In the genomic region with DNA sequence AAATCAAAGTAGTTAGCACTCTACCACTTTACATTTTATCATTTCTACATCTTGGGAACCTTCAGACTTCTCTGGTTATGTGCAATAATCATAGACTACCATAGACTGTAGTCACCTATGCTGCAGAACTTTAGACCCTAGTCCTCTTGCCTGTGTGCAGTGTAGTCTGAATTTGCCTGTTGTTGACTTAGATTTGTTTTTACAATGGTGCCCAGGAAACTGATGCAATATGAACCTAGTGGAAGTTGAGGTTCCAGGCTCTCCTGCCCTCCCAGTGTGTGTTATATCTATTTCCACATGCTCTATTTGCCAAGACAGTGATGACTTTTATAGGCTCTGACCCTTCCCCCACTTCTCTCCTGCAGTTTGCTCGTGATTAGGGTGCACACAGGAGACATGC, we compare ENCODE assay signal across 23 mouse cellular contexts.
"Had no signal": no experiment of that assay in that cellular context is flagged by ENCODE, and none has a peak within 500 bp of the region (broad histone marks: within the 10 kb centered on the region; RNA-seq: fewer than 3 reads in every experiment).

No protein-coding gene starts in this region.

- H3K9ac ChIP-seq: heart, embryonic 12.5 days; hindbrain, embryonic 12.5 days; hindbrain, embryonic 14.5 days; intestine, embryonic 15.5 days; limb, embryonic 12.5 days had no signal

- H3K9me3 ChIP-seq: heart, embryonic 10.5 days; heart, embryonic 12.5 days; hindbrain, embryonic 10.5 days; hindbrain, embryonic 12.5 days; intestine, embryonic 15.5 days; limb, embryonic 10.5 days; limb, embryonic 12.5 days had no signal

- H3K4me3 ChIP-seq: heart, embryonic 10.5 days; heart, embryonic 12.5 days; hindbrain, embryonic 10.5 days; hindbrain, embryonic 12.5 days; intestine, embryonic 15.5 days; layer of hippocampus, adult 2 months; left cerebral cortex, adult 2 months; limb, embryonic 10.5 days; limb, embryonic 12.5 days had no signal

- H3K27ac ChIP-seq: heart, embryonic 10.5 days; hindbrain, embryonic 10.5 days; hindbrain, embryonic 12.5 days; hindbrain, embryonic 14.5 days; intestine, embryonic 15.5 days; layer of hippocampus, adult 2 months; left cerebral cortex, adult 2 months; limb, embryonic 10.5 days; limb, embryonic 12.5 days had no signal

- H3K4me1 ChIP-seq: heart, embryonic 10.5 days; heart, embryonic 12.5 days; hindbrain, embryonic 10.5 days; hindbrain, embryonic 12.5 days; intestine, embryonic 15.5 days; limb, embryonic 10.5 days; limb, embryonic 12.5 days had no signal

- H3K4me2 ChIP-seq: heart, embryonic 12.5 days; hindbrain, embryonic 12.5 days; hindbrain, embryonic 14.5 days; intestine, embryonic 15.5 days; limb, embryonic 12.5 days had no signal

- ATAC-seq: hindbrain, embryonic 16.5 days; inflammation-experienced regulatory T-cells, adult 6 months; intestine, embryonic 15.5 days had no signal

- DNase-seq: gastrocnemius, postnatal 10 days; gastrocnemius, postnatal 25 days; heart, adult 18-20 months; heart, postnatal 10 days; heart, postnatal 4 days; kidney, adult 18-20 months; kidney, adult 8-10 months; kidney, postnatal 10 days; kidney, postnatal 25 days; kidney, postnatal 4 days; lung, adult 18-20 months had no signal

- H3K27me3 ChIP-seq: heart, embryonic 12.5 days; hindbrain, embryonic 12.5 days; intestine, embryonic 15.5 days; limb, embryonic 12.5 days had no signal

- H3K36me3 ChIP-seq: heart, embryonic 10.5 days; heart, embryonic 12.5 days; hindbrain, embryonic 10.5 days; hindbrain, embryonic 12.5 days; intestine, embryonic 15.5 days; limb, embryonic 10.5 days; limb, embryonic 12.5 days had no signal
